Mouse (Mus musculus) liver, adult 2 months (tissue): Measurements from ENCODE around the gene Gja3.
"Not testable (repeated sequence)": the region's sequence is repeated elsewhere in the genome, so short reads cannot be mapped to it uniquely, and the experiment has no call there.

ENCODE experiments used
- CTCF ChIP-seq: fragments of 200-500 bp; IDR thresholded peaks from 2 replicates; pipeline ENCODE4 v1.5.1; 2011; ENCODE audit warnings: low read depth, low read length, control low read depth
- POLR2A ChIP-seq: fragments of 200-500 bp; IDR thresholded peaks from 2 replicates; pipeline ENCODE4 v1.6.1; 2011; ENCODE audit warnings: low read length, control low read depth; ENCODE audit not compliant: insufficient read depth; ENCODE audit errors: extremely low read depth

DNA sequence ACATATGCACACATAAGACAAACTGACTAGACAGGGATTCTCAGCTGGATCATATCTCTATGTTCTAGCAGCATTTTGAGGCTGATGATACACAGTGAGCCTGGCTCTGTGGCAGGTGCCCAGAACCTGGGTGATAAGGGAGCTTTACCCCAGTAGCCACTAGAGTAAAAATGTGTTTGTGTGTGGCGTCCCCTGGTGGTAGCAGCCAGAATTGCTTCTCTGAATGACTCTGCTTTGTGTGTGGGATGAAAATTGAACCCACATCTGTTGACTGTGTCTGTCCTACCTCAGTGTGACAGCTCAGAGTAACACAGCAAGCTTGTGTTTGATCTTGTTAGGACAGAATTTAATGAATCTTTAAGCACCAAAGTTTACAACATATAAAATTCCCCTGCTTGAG lies 2.2 kb upstream of the Gja3 start:
- peak; percentile 47 for TF ChIP-seq CTCF
- not testable (repeated sequence) for TF ChIP-seq POLR2A
